Mouse (Mus musculus): Measurements from ENCODE around the gene Gm21972. TPM values are rescaled to one million over a fixed set of nuclear protein-coding genes. Genes with fewer than 3 reads are reported as not detected.

The Gm21972 gene
- total and polyA plus RNA-seq, 3 experiments: 0.65 to 52.7 TPM; not detected in 1

- DNase-seq (ENCODE audit: low read depth, low spot score): no peak
- H3K4me3 ChIP-seq (ENCODE audit: control insufficient read depth in 1 of 2, insufficient read depth in 1 of 2, low read depth in 2 of 2, low read length in 2 of 2): no peak overlapping the region
- no peak overlapping the region for H3K9ac ChIP-seq (ENCODE audit: control insufficient read depth, low read depth, low read length, poor library complexity, severe bottlenecking)
- H3K4me1 ChIP-seq (ENCODE audit: control insufficient read depth in 1 of 2, insufficient read depth in 2 of 2, low read length in 2 of 2): peaks cover 12 to 13% of the 10 kb centered on the region in 2 experiments
- H3K9me3 ChIP-seq (replicated peaks; ENCODE audit: insufficient read depth, low read length): no peaks in the 10 kb centered on the region
- peak overlapping the region; percentile 69 for H3K27ac ChIP-seq (ENCODE audit: control insufficient read depth, low read depth, low read length)
- TF ChIP-seq GABPA (IDR thresholded peaks at IDR 0.05; ENCODE audit: low read depth, low read length) (no peak), TCF12 (IDR thresholded peaks at IDR 0.05; ENCODE audit: low read depth, low read length) (peak; percentile 44; the same call in 1 of the 2 replicates), ZMIZ1 (IDR thresholded peaks at IDR 0.05; ENCODE audit: low read depth, low read length) (no peak), NELFE (IDR thresholded peaks at IDR 0.05; ENCODE audit: low read depth, low read length) (no peak), RAD21 (IDR thresholded peaks at IDR 0.05; ENCODE audit: low read depth, low read length) (no peak)
- peaks cover 7 to 9% of the 10 kb centered on the region in 2 experiments; a peak in 3 of 4 replicates for H3K36me3 ChIP-seq (ENCODE audit: control insufficient read depth in 1 of 2, insufficient read depth in 2 of 2, low read length in 2 of 2)
- no peaks in the 10 kb centered on the region for H3K27me3 ChIP-seq (ENCODE audit: control insufficient read depth in 1 of 2, insufficient read depth in 2 of 2, low read length in 2 of 2)
- H3K79me2 ChIP-seq (ENCODE audit: control insufficient read depth, insufficient read depth, low read length, poor library complexity): no peaks in the 10 kb centered on the region
These were observed 27.0 kb downstream of the Gm21972 start for GRCm38 (mm10) chr1:86160479-86160878.

GRCm38 (mm10) chr1:86161061-86161460 is 27.6 kb downstream of the Gm21972 start:
- H3K36me3 ChIP-seq (ENCODE audit: control insufficient read depth in 1 of 2, insufficient read depth in 2 of 2, low read length in 2 of 2): peaks cover 7 to 9% of the 10 kb centered on the region in 2 experiments; a peak in 3 of 4 replicates
- no peaks in the 10 kb centered on the region for H3K79me2 ChIP-seq (ENCODE audit: control insufficient read depth, insufficient read depth, low read length, poor library complexity)
- H3K9me3 ChIP-seq (replicated peaks; ENCODE audit: insufficient read depth, low read length): no peaks in the 10 kb centered on the region
- no peak overlapping the region for H3K4me3 ChIP-seq (ENCODE audit: control insufficient read depth in 1 of 2, insufficient read depth in 1 of 2, low read depth in 2 of 2, low read length in 2 of 2)
- DNase-seq (ENCODE audit: low read depth, low spot score): peak; percentile 52
- H3K4me1 ChIP-seq (ENCODE audit: control insufficient read depth in 1 of 2, insufficient read depth in 2 of 2, low read length in 2 of 2): peaks cover 9 to 13% of the 10 kb centered on the region in 2 experiments; a peak in 3 of 4 replicates
- H3K27me3 ChIP-seq (ENCODE audit: control insufficient read depth in 1 of 2, insufficient read depth in 2 of 2, low read length in 2 of 2): no peaks in the 10 kb centered on the region
- peak overlapping the region; percentile 48; the same call in 1 of the 2 replicates for H3K27ac ChIP-seq (ENCODE audit: control insufficient read depth, low read depth, low read length)
- no peak overlapping the region for H3K9ac ChIP-seq (ENCODE audit: control insufficient read depth, low read depth, low read length, poor library complexity, severe bottlenecking)
- TF ChIP-seq RAD21 (IDR thresholded peaks at IDR 0.05; ENCODE audit: low read depth, low read length) (no peak), MXI1 (IDR thresholded peaks at IDR 0.05; ENCODE audit: low read depth, low read length) (peak; percentile 43; the same call in 1 of the 2 replicates), EP300 (IDR thresholded peaks at IDR 0.05; ENCODE audit: low read depth in 1 of 2, low read length in 2 of 2) (peak; percentile 60 to 83), CHD1 (IDR thresholded peaks at IDR 0.05; ENCODE audit: low read depth, low read length) (no peak), POLR2AphosphoS5 (IDR thresholded peaks at IDR 0.05; ENCODE audit: borderline replicate concordance, low read depth, low read length) (no peak), CHD2 (IDR thresholded peaks at IDR 0.05; ENCODE audit: low read length) (no peak), SMC3 (IDR thresholded peaks at IDR 0.05; ENCODE audit: low read depth, low read length) (no peak), MYC (IDR thresholded peaks at IDR 0.05; ENCODE audit: low read depth, low read length) (no peak), TCF12 (IDR thresholded peaks at IDR 0.05; ENCODE audit: low read depth, low read length) (peak; percentile 90; the same call in 1 of the 2 replicates), TBP (IDR thresholded peaks at IDR 0.05; ENCODE audit: low read depth, low read length) (no peak), KAT2A (conservative IDR thresholded peaks at IDR 0.05; ENCODE audit: low read depth, low read length) (no peak), HCFC1 (IDR thresholded peaks at IDR 0.05; ENCODE audit: low read depth, low read length) (no peak), BHLHE40 (IDR thresholded peaks at IDR 0.05; ENCODE audit: borderline replicate concordance, low read depth, low read length) (no peak), MEF2A (IDR thresholded peaks at IDR 0.05; ENCODE audit: extremely low read depth, insufficient replicate concordance, low read depth, low read length, poor library complexity, severe bottlenecking) (peak; percentile 42; the same call in 1 of the 2 replicates), USF2 (IDR thresholded peaks at IDR 0.05; ENCODE audit: borderline replicate concordance in 1 of 2, insufficient read depth in 1 of 2, low read depth in 1 of 2, low read length in 2 of 2) (no peak), JUND (IDR thresholded peaks at IDR 0.05; ENCODE audit: low read depth, low read length) (no peak), TAL1 (IDR thresholded peaks at IDR 0.05; ENCODE audit: low read length) (no peak), SIN3A (IDR thresholded peaks at IDR 0.05; ENCODE audit: low read length) (no peak), ETS1 (IDR thresholded peaks at IDR 0.05; ENCODE audit: low read depth, low read length) (peak; percentile 55; the same call in 1 of the 2 replicates), NRF1 (IDR thresholded peaks at IDR 0.05; ENCODE audit: insufficient read depth, low read depth, low read length, poor library complexity, severe bottlenecking) (no peak), CTCF (IDR thresholded peaks at IDR 0.05 in 2 of 3, conservative IDR thresholded peaks at IDR 0.05 in 1 of 3; ENCODE audit: control insufficient read depth in 1 of 3, insufficient read depth in 1 of 3, low read depth in 2 of 3, low read length in 3 of 3, poor library complexity in 1 of 3, severe bottlenecking in 1 of 3) (no peak), UBTF (IDR thresholded peaks at IDR 0.05; ENCODE audit: borderline replicate concordance, insufficient read depth, low read depth, low read length) (no peak), POLR2AphosphoS2 (IDR thresholded peaks at IDR 0.05; ENCODE audit: low read length) (no peak), ZNF384 (IDR thresholded peaks at IDR 0.05; ENCODE audit: low read depth, low read length) (no peak), GABPA (IDR thresholded peaks at IDR 0.05; ENCODE audit: low read depth, low read length) (no peak), MYB (IDR thresholded peaks at IDR 0.05; ENCODE audit: low read depth, low read length) (0 out of 2 replicates have a peak, but pooled peaks have one; percentile 35), ELF1 (IDR thresholded peaks at IDR 0.05; ENCODE audit: low read depth, low read length) (no peak), USF1 (IDR thresholded peaks at IDR 0.05; ENCODE audit: low read depth, low read length) (no peak)

Data from MEL (cell line).